ENCODE assay signal across 16 mouse cellular contexts in the genomic region with DNA sequence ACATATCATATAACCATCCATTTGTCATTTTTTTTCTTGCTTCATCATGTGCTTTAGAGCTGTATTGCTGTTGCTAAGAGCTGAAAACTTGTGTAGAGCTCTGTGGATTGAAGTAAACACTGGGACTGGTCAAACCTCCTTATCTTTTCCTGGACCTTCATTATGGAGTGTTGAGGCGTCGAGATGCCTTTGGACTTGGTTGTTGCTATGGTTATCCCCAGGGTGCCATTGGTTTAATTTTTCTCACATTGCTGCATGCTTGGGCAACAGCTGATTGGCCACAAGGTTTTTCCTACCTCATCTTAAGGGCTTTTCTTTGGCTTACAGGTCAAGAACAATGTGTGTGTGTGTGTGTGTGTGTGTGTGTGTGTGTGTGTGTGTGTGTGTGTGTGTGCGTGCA.
"Had no signal": no experiment of that assay in that cellular context is flagged by ENCODE, and none has a peak within 500 bp of the region (broad histone marks: within the 10 kb centered on the region; RNA-seq: fewer than 3 reads in every experiment).

No protein-coding gene starts in this region.

- H3K9ac ChIP-seq: neural tube, embryonic 12.5 days; neural tube, embryonic 13.5 days; neural tube, embryonic 15.5 days; stomach, embryonic 15.5 days had no signal

- H3K27me3 ChIP-seq: neural tube, embryonic 12.5 days; neural tube, embryonic 13.5 days; neural tube, embryonic 15.5 days; stomach, embryonic 15.5 days had no signal

- H3K4me3 ChIP-seq: neural tube, embryonic 12.5 days; neural tube, embryonic 13.5 days; neural tube, embryonic 15.5 days; stomach, embryonic 15.5 days had no signal

- H3K36me3 ChIP-seq: neural tube, embryonic 12.5 days; neural tube, embryonic 13.5 days; neural tube, embryonic 15.5 days; stomach, embryonic 15.5 days had no signal

- DNase-seq: retina, postnatal 1 day; right cerebral cortex, adult 18-20 months; right cerebral cortex, postnatal 14 days; right cerebral cortex, postnatal 25 days; right cerebral cortex, postnatal 4 days; spleen, adult 18-20 months; thymus, adult 18-20 months; thymus, adult 2 months; thymus, postnatal 14 days; thymus, postnatal 25 days; thymus, postnatal 4 days had no signal

- H3K4me1 ChIP-seq: neural tube, embryonic 12.5 days; neural tube, embryonic 15.5 days; stomach, embryonic 15.5 days had no signal

- H3K27ac ChIP-seq: neural tube, embryonic 12.5 days; neural tube, embryonic 13.5 days; neural tube, embryonic 15.5 days; stomach, embryonic 15.5 days; stomach, postnatal 0 days had no signal

- H3K4me2 ChIP-seq: neural tube, embryonic 12.5 days; neural tube, embryonic 13.5 days; neural tube, embryonic 15.5 days; stomach, embryonic 15.5 days had no signal

- H3K9me3 ChIP-seq: neural tube, embryonic 12.5 days; neural tube, embryonic 13.5 days; neural tube, embryonic 15.5 days; stomach, embryonic 15.5 days had no signal
